Mouse (Mus musculus) heart, postnatal 0 days (tissue): ENCODE measurements around the gene Lmntd1.

Source experiments
- CTCF ChIP-seq: IDR thresholded peaks from 2 replicates; pipeline ENCODE4 v1.5.1; 2016; ENCODE audit warnings: antibody characterized with exemption, control low read depth, low read depth
- EP300 ChIP-seq: IDR thresholded peaks from 2 replicates; pipeline ENCODE4 v1.6.1; 2016; ENCODE audit warnings: antibody characterized with exemption, low read depth

GRCm38 (mm10) chr6:145373712-145374221 is 240.4 kb downstream of the Lmntd1 start:
- TF ChIP-seq CTCF (no peak), EP300 (no peak)
